Mouse (Mus musculus): ENCODE measurements around the gene H2al1e.
"Not testable (repeated sequence)": the region's sequence is repeated elsewhere in the genome, so short reads cannot be mapped to it uniquely, and the experiment has no call there.

H2al1e gene

DNA sequence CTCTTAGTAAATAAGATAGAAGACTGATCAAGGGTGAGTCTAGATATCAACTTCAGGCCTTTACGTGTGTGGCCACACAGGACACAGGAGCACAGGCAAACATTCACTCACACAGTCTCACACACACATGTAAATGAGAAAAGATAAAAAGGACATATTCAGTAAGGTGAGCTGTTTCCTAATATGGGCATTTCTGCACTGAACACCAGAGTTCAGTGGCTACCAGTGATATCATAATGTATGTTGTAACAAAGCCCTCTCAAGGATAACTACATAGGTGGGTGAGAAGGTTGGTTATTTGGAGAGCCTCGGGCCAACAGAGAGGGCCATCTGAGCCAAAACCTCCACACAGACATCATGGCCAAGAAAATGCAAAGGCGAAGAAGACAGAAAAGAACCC lies at the start of gene H2al1e:
TSS of gene H2al1e (plus strand) at position 301 of the 400 bp plus-strand sequence.
- DNase-seq (ENCODE audit: low read depth, low spot score), result not testable (repeated sequence)

DNA sequence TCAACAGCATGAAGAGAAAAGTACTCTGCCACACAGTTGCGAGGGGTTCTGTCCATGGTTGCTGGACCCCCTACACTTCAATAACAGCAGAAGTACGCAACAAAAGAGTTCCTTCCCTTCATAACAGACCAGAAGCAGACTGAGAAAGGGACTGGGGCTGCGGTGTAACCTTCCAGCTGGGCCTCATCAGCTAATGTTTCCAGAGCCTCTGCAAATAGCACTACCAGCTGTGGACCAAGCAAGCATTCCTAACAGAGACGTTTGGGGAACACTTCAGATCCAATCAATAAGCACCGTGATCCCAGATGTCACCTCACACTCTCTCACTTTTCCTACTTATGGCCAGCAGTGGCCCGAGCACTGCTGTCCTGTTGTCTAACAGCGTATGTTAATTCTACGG lies 46.8 kb upstream of the H2al1e start:
- DNase-seq (ENCODE audit: low read depth, low spot score), result peak; percentile 40

DNA sequence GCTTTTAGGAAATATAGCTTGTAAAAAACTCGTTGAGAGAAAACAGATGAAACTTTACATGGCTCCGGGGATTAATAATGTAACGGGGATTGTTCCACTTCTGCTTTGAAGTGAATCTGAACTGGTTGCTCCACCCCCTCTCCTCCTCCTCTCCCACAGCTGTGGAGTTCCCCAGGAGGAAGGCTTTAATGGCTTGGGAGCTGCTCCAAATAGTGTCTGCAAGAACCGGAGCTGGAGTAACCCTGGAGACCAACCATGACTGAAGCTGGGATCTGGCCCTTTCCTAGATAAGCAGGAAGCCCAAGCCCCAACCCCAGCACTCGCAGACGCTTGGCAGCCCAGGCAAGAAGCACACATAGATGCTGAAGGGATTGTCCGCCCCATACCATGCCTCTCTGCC lies 43.9 kb upstream of the H2al1e start:
- peak; percentile 28 for DNase-seq (ENCODE audit: low read depth, low spot score)

DNA sequence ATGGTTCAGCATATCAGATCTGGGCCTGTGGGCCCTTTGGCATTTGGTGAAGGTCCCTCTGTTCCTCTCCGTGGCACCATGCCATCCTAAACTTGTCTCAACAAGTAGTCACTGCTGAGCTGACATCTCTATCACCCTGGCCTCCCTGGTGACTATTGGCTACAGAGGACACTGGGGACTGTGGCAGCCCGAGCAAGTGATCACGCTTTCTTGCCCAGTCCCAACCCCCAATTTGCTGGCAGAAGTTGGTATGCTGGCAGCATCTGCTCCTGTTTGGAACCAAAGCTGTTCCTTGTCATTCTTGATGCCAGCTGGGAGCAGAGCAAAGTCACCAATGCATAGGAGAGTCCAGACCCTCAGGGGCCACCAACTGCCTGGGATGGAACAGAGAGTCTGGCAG lies 42.7 kb upstream of the H2al1e start:
- DNase-seq (ENCODE audit: low read depth, low spot score), result no peak

DNA sequence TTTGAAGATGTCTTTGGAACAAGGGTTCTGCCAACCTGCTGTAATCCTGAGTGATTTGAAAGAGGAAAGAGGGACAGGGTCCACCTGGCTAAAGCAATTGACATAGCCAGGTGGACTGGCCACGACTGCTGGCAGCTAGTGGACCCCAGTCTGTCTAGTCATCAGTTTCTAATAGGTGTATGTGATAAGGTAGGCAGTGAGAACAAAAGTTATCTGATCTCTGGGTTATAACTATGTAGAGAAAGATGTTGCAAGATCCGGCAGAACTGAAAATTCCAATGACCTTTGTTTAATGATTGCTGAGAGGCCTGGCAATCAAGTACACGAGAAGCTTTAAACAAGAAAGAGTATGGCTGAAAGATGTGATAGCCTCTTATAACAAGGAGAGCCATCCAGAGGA lies 38.5 kb upstream of the H2al1e start:
- DNase-seq (ENCODE audit: low read depth, low spot score), result no peak

DNA sequence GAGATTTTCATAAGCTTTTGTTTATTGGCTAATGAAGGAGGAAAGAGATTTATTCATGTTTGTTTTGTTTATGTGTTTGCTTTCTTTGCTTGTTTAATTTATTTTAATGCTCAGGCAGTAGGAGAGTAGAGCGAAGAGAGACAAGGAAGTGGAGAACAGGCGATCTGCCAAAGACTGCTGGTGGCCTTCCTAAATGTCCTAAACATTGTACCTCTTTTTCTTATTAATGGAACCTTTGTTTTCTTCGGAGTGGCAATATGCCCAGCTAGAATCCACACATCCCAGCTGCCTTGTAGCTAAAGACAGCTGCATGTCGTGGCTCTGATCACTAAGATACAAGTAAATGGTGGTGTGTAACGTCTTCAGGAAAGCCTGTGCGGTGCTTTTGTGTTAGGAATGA lies 34.7 kb upstream of the H2al1e start:
- no peak for DNase-seq (ENCODE audit: low read depth, low spot score)

DNA sequence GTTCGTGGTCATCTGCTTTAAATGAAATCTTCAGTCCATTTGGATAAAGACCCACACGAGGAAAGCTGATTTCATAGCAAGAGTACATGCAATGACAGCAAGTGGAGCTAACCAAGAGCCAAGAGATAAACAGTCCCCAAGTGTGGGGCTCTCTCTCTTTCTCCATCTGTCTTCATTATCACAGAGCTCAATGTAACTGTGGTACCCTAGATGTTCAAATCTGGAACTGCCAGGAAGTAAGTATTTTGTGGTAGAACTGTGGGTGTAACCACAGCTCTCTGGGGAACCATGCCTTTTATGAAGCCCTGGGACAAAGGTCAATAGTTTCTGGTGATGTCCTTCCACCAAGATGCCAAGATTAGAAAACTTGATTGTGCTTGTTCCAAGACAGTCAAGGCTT lies 31.0 kb upstream of the H2al1e start:
- DNase-seq (ENCODE audit: low read depth, low spot score), result no peak

DNA sequence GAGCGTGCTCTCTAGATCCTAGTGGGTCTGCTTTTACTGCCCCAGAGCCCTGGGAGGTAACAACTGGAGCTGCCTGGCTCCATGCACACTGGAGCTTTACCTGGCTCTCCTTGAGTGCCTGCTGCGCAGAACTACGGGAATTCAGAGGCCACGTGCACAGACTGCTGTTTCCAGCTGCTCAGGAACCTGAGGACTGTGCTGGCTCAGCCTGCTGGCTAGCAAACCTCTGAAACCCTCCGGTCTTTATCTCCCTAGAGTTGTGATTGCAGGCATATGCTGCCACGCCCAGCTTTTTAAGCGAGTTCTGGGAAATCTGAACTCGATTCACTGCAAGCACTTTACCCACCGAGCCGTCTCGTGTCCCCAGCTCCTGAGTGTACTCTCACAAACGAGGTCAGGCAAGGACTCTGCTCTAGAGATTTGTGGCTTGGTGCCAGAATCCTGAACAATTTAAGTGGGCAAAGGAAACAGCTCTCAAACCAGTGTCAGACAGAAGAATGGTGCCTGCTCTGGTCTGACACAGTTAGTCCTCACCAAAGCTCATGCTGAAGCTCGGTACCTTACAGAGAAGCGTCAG lies 23.3 kb upstream of the H2al1e start:
- no peak for DNase-seq (ENCODE audit: low read depth, low spot score)

DNA sequence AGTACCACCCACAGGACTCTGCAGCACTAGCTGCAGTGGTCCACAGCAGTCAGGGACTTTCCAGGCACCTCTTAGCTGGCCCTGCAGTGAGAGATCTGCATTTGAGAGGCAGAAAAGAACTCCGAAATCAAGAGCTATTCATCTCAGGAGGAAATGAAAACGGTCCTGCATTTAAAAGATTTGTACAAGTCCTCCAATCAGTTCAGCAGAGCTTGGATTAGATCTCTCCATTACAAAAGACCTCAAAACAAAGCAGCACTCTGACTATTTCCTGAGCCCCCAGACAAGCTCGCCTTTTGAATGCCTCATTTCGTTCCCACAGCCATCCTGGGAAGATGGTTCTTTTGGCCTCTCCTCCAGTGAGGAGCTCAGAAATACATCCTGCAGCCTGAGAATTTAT lies 22.5 kb upstream of the H2al1e start:
- DNase-seq (ENCODE audit: low read depth, low spot score), result no peak

DNA sequence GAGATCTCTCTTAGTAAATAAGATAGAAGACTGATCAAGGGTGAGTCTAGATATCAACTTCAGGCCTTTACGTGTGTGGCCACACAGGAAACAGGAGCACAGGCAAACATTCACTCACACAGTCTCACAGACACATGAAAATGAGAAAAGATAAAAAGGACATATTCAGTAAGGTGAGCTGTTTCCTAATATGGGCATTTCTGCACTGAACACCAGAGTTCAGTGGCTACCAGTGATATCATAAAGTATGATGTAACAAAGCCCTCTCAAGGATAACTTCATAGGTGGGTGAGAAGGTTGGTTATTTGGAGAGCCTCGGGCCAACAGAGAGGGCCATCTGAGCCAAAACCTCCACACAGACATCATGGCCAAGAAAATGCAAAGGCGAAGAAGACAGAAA lies 12.8 kb upstream of the H2al1e start, which contains the start of gene H2al1a:
TSS of gene H2al1a (plus strand) at position 301 of the 400 bp plus-strand sequence.
- not testable (repeated sequence) for DNase-seq (ENCODE audit: low read depth, low spot score)

DNA sequence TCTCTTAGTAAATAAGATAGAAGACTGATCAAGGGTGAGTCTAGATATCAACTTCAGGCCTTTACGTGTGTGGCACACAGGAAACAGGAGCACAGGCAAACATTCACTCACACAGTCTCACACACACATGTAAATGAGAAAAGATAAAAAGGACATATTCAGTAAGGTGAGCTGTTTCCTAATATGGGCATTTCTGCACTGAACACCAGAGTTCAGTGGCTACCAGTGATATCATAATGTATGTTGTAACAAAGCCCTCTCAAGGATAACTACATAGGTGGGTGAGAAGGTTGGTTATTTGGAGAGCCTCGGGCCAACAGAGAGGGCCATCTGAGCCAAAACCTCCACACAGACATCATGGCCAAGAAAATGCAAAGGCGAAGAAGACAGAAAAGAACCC lies 9.6 kb upstream of the H2al1e start, which contains the start of gene H2al1b:
TSS of gene H2al1b (plus strand) at position 301 of the 400 bp plus-strand sequence.
- DNase-seq (ENCODE audit: low read depth, low spot score), result not testable (repeated sequence)

DNA sequence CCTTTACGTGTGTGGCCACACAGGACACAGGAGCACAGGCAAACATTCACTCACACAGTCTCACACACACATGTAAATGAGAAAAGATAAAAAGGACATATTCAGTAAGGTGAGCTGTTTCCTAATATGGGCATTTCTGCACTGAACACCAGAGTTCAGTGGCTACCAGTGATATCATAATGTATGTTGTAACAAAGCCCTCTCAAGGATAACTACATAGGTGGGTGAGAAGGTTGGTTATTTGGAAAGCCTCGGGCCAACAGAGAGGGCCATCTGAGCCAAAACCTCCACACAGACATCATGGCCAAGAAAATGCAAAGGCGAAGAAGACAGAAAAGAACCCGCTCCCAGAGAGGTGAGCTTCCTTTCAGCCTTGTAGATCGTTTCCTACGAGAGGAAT lies 6.4 kb upstream of the H2al1e start, which contains the start of gene H2al1c:
TSS of gene H2al1c (plus strand) at position 301 of the 400 bp plus-strand sequence.
- not testable (repeated sequence) for DNase-seq (ENCODE audit: low read depth, low spot score)

DNA sequence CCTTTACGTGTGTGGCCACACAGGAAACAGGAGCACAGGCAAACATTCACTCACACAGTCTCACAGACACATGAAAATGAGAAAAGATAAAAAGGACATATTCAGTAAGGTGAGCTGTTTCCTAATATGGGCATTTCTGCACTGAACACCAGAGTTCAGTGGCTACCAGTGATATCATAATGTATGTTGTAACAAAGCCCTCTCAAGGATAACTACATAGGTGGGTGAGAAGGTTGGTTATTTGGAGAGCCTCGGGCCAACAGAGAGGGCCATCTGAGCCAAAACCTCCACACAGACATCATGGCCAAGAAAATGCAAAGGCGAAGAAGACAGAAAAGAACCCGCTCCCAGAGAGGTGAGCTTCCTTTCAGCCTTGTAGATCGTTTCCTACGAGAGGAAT lies 3.2 kb upstream of the H2al1e start, which contains the start of gene H2al1d:
TSS of gene H2al1d (plus strand) at position 301 of the 400 bp plus-strand sequence.
- not testable (repeated sequence) for DNase-seq (ENCODE audit: low read depth, low spot score)

DNA sequence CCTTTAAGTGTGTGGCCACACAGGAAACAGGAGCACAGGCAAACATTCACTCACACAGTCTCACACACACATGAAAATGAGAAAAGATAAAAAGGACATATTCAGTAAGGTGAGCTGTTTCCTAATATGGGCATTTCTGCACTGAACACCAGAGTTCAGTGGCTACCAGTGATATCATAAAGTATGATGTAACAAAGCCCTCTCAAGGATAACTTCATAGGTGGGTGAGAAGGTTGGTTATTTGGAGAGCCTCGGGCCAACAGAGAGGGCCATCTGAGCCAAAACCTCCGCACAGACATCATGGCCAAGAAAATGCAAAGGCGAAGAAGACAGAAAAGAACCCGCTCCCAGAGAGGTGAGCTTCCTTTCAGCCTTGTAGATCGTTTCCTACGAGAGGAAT lies 3.1 kb downstream of the H2al1e start, which contains the start of gene H2al1f:
TSS of gene H2al1f (plus strand) at position 301 of the 400 bp plus-strand sequence.
- DNase-seq (ENCODE audit: low read depth, low spot score), result not testable (repeated sequence)

DNA sequence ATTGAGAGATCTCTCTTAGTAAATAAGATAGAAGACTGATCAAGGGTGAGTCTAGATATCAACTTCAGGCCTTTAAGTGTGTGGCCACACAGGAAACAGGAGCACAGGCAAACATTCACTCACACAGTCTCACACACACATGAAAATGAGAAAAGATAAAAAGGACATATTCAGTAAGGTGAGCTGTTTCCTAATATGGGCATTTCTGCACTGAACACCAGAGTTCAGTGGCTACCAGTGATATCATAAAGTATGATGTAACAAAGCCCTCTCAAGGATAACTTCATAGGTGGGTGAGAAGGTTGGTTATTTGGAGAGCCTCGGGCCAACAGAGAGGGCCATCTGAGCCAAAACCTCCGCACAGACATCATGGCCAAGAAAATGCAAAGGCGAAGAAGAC lies 6.2 kb downstream of the H2al1e start, which contains the start of gene H2al1g:
TSS of gene H2al1g (plus strand) at position 301 of the 400 bp plus-strand sequence.
- not testable (repeated sequence) for DNase-seq (ENCODE audit: low read depth, low spot score)

DNA sequence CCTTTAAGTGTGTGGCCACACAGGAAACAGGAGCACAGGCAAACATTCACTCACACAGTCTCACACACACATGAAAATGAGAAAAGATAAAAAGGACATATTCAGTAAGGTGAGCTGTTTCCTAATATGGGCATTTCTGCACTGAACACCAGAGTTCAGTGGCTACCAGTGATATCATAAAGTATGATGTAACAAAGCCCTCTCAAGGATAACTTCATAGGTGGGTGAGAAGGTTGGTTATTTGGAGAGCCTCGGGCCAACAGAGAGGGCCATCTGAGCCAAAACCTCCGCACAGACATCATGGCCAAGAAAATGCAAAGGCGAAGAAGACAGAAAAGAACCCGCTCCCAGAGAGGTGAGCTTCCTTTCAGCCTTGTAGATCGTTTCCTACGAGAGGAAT lies 9.5 kb downstream of the H2al1e start, which contains the start of gene H2al1h:
TSS of gene H2al1h (plus strand) at position 301 of the 400 bp plus-strand sequence.
- DNase-seq (ENCODE audit: low read depth, low spot score), result not testable (repeated sequence)

DNA sequence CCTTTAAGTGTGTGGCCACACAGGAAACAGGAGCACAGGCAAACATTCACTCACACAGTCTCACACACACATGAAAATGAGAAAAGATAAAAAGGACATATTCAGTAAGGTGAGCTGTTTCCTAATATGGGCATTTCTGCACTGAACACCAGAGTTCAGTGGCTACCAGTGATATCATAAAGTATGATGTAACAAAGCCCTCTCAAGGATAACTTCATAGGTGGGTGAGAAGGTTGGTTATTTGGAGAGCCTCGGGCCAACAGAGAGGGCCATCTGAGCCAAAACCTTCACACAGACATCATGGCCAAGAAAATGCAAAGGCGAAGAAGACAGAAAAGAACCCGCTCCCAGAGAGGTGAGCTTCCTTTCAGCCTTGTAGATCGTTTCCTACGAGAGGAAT lies 12.6 kb downstream of the H2al1e start, which contains the start of gene H2al1i:
TSS of gene H2al1i (plus strand) at position 301 of the 400 bp plus-strand sequence.
- DNase-seq (ENCODE audit: low read depth, low spot score), result not testable (repeated sequence)

DNA sequence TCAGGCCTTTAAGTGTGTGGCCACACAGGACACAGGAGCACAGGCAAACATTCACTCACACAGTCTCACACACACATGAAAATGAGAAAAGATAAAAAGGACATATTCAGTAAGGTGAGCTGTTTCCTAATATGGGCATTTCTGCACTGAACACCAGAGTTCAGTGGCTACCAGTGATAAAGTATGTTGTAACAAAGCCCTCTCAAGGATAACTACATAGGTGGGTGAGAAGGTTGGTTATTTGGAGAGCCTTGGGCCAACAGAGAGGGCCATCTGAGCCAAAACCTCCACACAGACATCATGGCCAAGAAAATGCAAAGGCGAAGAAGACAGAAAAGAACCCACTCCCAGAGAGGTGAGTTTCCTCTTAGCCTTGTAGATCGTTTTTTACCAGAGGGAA lies 15.8 kb downstream of the H2al1e start, which contains the start of gene H2al1j:
TSS of gene H2al1j (plus strand) at position 301 of the 400 bp plus-strand sequence.
- not testable (repeated sequence) for DNase-seq (ENCODE audit: low read depth, low spot score)

DNA sequence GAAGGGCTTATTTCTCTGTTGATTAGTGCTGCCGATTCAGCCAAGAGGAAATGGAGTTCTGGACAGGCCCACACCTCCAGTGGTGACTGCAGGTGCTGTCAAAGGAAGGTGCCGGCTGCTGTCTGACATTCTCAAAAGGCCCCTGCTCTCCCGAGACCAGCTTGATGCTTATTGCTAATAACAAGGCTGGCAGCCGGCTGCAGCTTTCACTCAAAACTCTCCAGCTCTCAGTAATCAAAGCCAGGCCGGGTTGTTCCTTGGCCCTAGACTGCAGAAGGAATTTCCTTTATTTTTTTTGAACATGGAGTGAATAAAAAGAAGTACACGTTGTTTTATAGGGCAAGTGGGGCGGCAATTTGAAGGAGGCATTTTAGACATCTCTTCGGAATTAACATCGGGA lies 34.0 kb downstream of the H2al1e start:
- DNase-seq (ENCODE audit: low read depth, low spot score), result peak; percentile 60

DNA sequence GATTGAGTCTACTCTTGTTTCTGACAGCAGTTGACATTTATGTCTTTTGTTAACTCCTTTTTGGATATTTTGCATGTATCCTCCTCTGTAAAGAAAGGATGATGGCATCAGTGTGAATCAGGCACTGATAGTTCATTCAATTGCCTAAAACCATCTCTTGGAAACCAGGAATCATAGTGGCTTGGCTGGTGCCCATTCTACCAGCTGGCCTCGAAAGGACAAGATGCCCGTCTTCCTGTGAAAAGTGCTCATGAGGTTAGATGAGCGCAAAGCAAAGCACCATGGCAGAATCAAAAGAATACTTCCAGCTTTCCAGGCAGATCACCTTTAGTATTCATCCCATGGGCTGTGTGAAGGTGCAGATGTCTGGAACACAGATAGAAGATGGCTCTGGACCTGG lies 35.0 kb downstream of the H2al1e start:
- DNase-seq (ENCODE audit: low read depth, low spot score), result no peak

DNA sequence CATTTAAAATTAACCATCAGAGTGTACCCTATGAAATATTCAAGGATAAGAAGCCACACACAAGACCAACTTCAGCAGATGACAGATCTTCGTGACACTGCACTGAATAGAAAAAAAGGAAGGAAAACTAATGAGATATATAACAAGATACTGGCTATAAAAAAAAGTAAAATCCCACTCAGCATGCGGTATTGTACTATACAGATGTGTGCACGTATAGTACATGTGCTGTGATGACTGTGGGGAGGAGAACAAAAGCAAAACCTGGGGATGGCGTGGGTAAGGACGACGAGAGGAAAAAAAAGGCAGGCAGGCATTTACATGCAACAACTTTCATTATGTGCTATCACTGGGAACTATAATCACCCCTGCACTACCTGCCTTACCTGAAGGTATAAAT lies 49.1 kb downstream of the H2al1e start:
- no peak for DNase-seq (ENCODE audit: low read depth, low spot score)

DNA sequence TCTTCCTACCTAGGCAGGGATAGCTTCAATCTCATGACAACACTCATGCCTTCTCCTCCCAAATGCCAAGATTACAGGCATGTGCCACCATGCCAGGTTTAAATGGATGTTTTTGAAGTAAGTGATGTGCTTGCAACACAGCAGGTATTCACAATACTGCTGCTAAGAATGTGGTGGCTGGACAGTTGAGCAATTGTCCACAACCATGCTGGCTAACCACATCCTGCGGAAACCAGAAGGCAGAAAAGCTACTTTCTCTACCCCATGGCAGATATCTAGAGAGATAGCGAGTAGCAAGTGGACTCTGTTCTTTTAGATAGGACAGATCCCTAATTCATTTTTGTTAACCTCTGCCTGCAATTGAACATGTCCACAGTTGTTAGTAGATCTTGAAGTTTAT lies 49.5 kb downstream of the H2al1e start:
- no peak for DNase-seq (ENCODE audit: low read depth, low spot score)
